Mouse (Mus musculus): ENCODE measurements around the gene Zfp316.

Zfp316 gene

GRCm38 (mm10) chr5:143222287-143222686 lies 47.5 kb downstream of the Zfp316 start:
- no peak for DNase-seq (ENCODE audit: low spot score)

DNA sequence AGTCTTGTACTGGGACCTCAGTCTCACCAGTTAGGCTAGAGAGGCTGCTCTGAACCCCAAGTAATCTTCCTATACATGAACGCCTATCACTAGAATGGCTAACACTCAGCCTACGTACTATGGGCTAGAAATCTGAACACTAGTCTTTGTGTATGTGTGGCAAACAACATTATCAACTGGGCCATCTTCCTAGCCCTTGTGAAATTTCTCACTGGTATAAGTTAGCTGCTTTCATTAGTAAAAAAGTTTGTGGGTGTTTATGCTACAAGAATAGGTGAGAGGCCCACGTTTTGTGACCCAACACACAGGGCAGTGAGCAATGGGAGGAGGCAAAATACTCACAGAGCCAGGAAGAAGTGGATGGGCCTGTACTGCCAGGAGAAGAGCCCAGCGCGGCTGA lies 48.8 kb downstream of the Zfp316 start:
- DNase-seq (ENCODE audit: low spot score) = no peak

GRCm38 (mm10) chr5:143213832-143214231 lies 56.0 kb downstream of the Zfp316 start:
- no peak for DNase-seq (ENCODE audit: low spot score)

- DNase-seq (ENCODE audit: low spot score) = no peak
These were observed 64.8 kb downstream of the Zfp316 start for GRCm38 (mm10) chr5:143205015-143205414.

All from adipocyte (in vitro differentiated cells).